Mouse (Mus musculus) C2C12 (cell line): Measurements from ENCODE around the gene Trak1.

Source experiments
- CEBPB ChIP-seq: IDR thresholded peaks from one replicate; pipeline ENCODE4 v1.6.1; 2011; ENCODE audit warnings: low read depth, mild to moderate bottlenecking, control low read depth, moderate library complexity
- CTCF ChIP-seq: IDR thresholded peaks from one replicate; pipeline ENCODE4 v1.5.1; 2011; ENCODE audit not compliant: control insufficient read depth, insufficient read depth, insufficient read length
- FOSL1 ChIP-seq: IDR thresholded peaks from one replicate; pipeline ENCODE4 v1.8.0; 2011; ENCODE audit warnings: mild to moderate bottlenecking, low read length; ENCODE audit not compliant: poor library complexity, insufficient read depth, severe bottlenecking
- MAX ChIP-seq: IDR thresholded peaks from one replicate; pipeline ENCODE4 v1.6.1; 2011; ENCODE audit warnings: mild to moderate bottlenecking, control low read depth
- MYOD1 ChIP-seq: IDR thresholded peaks from one replicate; pipeline ENCODE4 v1.6.1; 2011; ENCODE audit warnings: low read depth; ENCODE audit not compliant: control insufficient read depth, insufficient read length
- MYOG ChIP-seq: IDR thresholded peaks from one replicate; pipeline ENCODE4 v1.6.1; 2011; ENCODE audit not compliant: control insufficient read depth, insufficient read length; ENCODE audit errors: extremely low read depth
- USF1 ChIP-seq: IDR thresholded peaks from one replicate; pipeline ENCODE4 v1.6.1; 2011; ENCODE audit warnings: low read depth, mild to moderate bottlenecking, control low read depth, moderate library complexity

- TF ChIP-seq CTCF: no peak
- TF ChIP-seq USF1: no peak
- no peak for TF ChIP-seq CEBPB
- TF ChIP-seq MAX: no peak
- TF ChIP-seq FOSL1: no peak
- no peak for TF ChIP-seq MYOG
- TF ChIP-seq MYOD1: no peak
These were observed 132.3 kb downstream of the Trak1 start for GRCm38 (mm10) chr9:121429592-121429991.
